Mouse (Mus musculus) embryonic fibroblast, embryonic 13.5 days (primary cell): ENCODE measurements around the gene Uba5.

Source experiments
- CTCF ChIP-seq: IDR thresholded peaks from 2 replicates; pipeline ENCODE4 v1.5.1; 2011; ENCODE audit warnings: mild to moderate bottlenecking, control low read depth, low read length, moderate library complexity, borderline replicate concordance; ENCODE audit not compliant: insufficient read depth
- POLR2A ChIP-seq: IDR thresholded peaks from 2 replicates; pipeline ENCODE4 v1.6.1; 2011; ENCODE audit warnings: low read depth, mild to moderate bottlenecking, control low read depth, low read length, moderate library complexity

GRCm38 (mm10) chr9:104027186-104027585, 35.7 kb downstream of the Uba5 start:
- TF ChIP-seq CTCF (no peak), POLR2A (no peak)
